Mouse (Mus musculus): ENCODE data around the gene Srd5a1. TPM values are rescaled to one million over a fixed set of nuclear protein-coding genes. Genes with fewer than 3 reads are reported as not detected.
A peak's percentile ranks its signal among the peaks of the same experiment; 100 is the strongest.
"Not testable (repeated sequence)": the region's sequence is repeated elsewhere in the genome, so short reads cannot be mapped to it uniquely, and the experiment has no call there.

Gene Srd5a1
- total RNA-seq, 2 experiments from 2014 or later: 2.1 to 2.9 TPM

GRCm38 (mm10) chr13:69627941-69628340 lies 16.7 kb upstream of the Srd5a1 start:
- ATAC-seq (ENCODE audit: poor library complexity, severe bottlenecking): no peak

GRCm38 (mm10) chr13:69624510-69624909 lies 13.3 kb upstream of the Srd5a1 start:
- ATAC-seq (ENCODE audit: poor library complexity, severe bottlenecking): no peak

- no peak for ATAC-seq (ENCODE audit: poor library complexity, severe bottlenecking)
These were observed 12.6 kb upstream of the Srd5a1 start for GRCm38 (mm10) chr13:69623843-69624242.

- no peak for ATAC-seq (ENCODE audit: poor library complexity, severe bottlenecking)
These were observed 5.5 kb upstream of the Srd5a1 start for GRCm38 (mm10) chr13:69616716-69617115.

GRCm38 (mm10) chr13:69612175-69612544 lies 918 bp upstream of the Srd5a1 start:
- no peak for ATAC-seq (ENCODE audit: poor library complexity, severe bottlenecking)

- peak; percentile 23 for ATAC-seq (ENCODE audit: poor library complexity, severe bottlenecking)
These were observed 368 bp downstream of the Srd5a1 start for GRCm38 (mm10) chr13:69610751-69611397.

GRCm38 (mm10) chr13:69608734-69609133 lies 2.5 kb downstream of the Srd5a1 start:
- ATAC-seq (ENCODE audit: poor library complexity, severe bottlenecking): no peak

- ATAC-seq (ENCODE audit: poor library complexity, severe bottlenecking): no peak
These were observed 6.6 kb downstream of the Srd5a1 start for GRCm38 (mm10) chr13:69604670-69605069.

- ATAC-seq (ENCODE audit: poor library complexity, severe bottlenecking): no peak
These were observed 9.9 kb downstream of the Srd5a1 start for GRCm38 (mm10) chr13:69601321-69601720.

- not testable (repeated sequence) for ATAC-seq (ENCODE audit: poor library complexity, severe bottlenecking)
These were observed 10.4 kb downstream of the Srd5a1 start for GRCm38 (mm10) chr13:69600863-69601262.

- ATAC-seq (ENCODE audit: poor library complexity, severe bottlenecking): no peak
These were observed 12.4 kb downstream of the Srd5a1 start for GRCm38 (mm10) chr13:69598867-69599266.

- no peak for ATAC-seq (ENCODE audit: poor library complexity, severe bottlenecking)
These were observed 14.7 kb downstream of the Srd5a1 start for GRCm38 (mm10) chr13:69596515-69596914.

GRCm38 (mm10) chr13:69595911-69596310 lies 15.3 kb downstream of the Srd5a1 start:
- no peak for ATAC-seq (ENCODE audit: poor library complexity, severe bottlenecking)

- no peak for ATAC-seq (ENCODE audit: poor library complexity, severe bottlenecking)
These were observed 16.5 kb downstream of the Srd5a1 start for GRCm38 (mm10) chr13:69594577-69595256.

- ATAC-seq (ENCODE audit: poor library complexity, severe bottlenecking): no peak
These were observed 17.8 kb downstream of the Srd5a1 start for GRCm38 (mm10) chr13:69593453-69593852.

- ATAC-seq (ENCODE audit: poor library complexity, severe bottlenecking): no peak
These were observed 19.0 kb downstream of the Srd5a1 start for GRCm38 (mm10) chr13:69592226-69592625.

GRCm38 (mm10) chr13:69591338-69591737 lies 19.9 kb downstream of the Srd5a1 start:
- no peak for ATAC-seq (ENCODE audit: poor library complexity, severe bottlenecking)

- ATAC-seq (ENCODE audit: poor library complexity, severe bottlenecking): no peak
These were observed 23.0 kb downstream of the Srd5a1 start for GRCm38 (mm10) chr13:69588263-69588662.

- ATAC-seq (ENCODE audit: poor library complexity, severe bottlenecking): no peak
These were observed 23.4 kb downstream of the Srd5a1 start for GRCm38 (mm10) chr13:69587849-69588248.

- no peak for ATAC-seq (ENCODE audit: poor library complexity, severe bottlenecking)
These were observed 24.9 kb downstream of the Srd5a1 start for GRCm38 (mm10) chr13:69586337-69586736.

GRCm38 (mm10) chr13:69585828-69586227 lies 25.4 kb downstream of the Srd5a1 start:
- no peak for ATAC-seq (ENCODE audit: poor library complexity, severe bottlenecking)

- no peak for ATAC-seq (ENCODE audit: poor library complexity, severe bottlenecking)
These were observed 27.7 kb downstream of the Srd5a1 start for GRCm38 (mm10) chr13:69583591-69583990.

- ATAC-seq (ENCODE audit: poor library complexity, severe bottlenecking): no peak
These were observed 28.8 kb downstream of the Srd5a1 start for GRCm38 (mm10) chr13:69582411-69582810.
